Mouse (Mus musculus) forebrain, embryonic 16.5 days (tissue): ENCODE data around the gene Grk3. TPM values are rescaled to one million over a fixed set of nuclear protein-coding genes. Genes with fewer than 3 reads are reported as not detected.
A peak's percentile ranks its signal among the peaks of the same experiment; 100 is the strongest.

Source experiments
- ATAC-seq: fragments of 200-750 bp; cut with Nextera tagmentation; 2 replicates; pipeline ENCODE4 v1.8.0; 2017; ENCODE audit warnings: mild to moderate bottlenecking, moderate library complexity
- H3K27ac ChIP-seq: fragments of 300-500 bp; sonication (generic); 2 replicates; pipeline ENCODE4 v1.5.1; 2014; ENCODE audit warnings: low read length, control low read depth
- H3K27me3 ChIP-seq: fragments of 300-500 bp; sonication (generic); replicated peaks from 2 replicates; pipeline ENCODE4 v1.6.1; 2014; ENCODE audit warnings: low read length; ENCODE audit not compliant: control insufficient read depth, insufficient read depth
- H3K36me3 ChIP-seq: fragments of 300-500 bp; sonication (generic); 2 replicates; pipeline ENCODE4 v1.6.1; 2014; ENCODE audit not compliant: control insufficient read depth, insufficient read depth
- H3K4me1 ChIP-seq: fragments of 300-500 bp; sonication (generic); replicated peaks from 2 replicates; pipeline ENCODE4 v1.6.1; 2014; ENCODE audit warnings: low read length; ENCODE audit not compliant: control insufficient read depth, insufficient read depth
- H3K4me2 ChIP-seq: fragments of 300-500 bp; sonication (generic); 2 replicates; pipeline ENCODE4 v1.6.1; 2014; ENCODE audit warnings: mild to moderate bottlenecking, low read length, control low read depth
- H3K4me3 ChIP-seq: fragments of 300-500 bp; sonication (generic); replicated peaks from 2 replicates; pipeline ENCODE4 v1.5.1; 2014; ENCODE audit warnings: mild to moderate bottlenecking, low read length, control low read depth
- H3K9ac ChIP-seq: fragments of 300-500 bp; sonication (generic); replicated peaks from 2 replicates; pipeline ENCODE4 v1.6.1; 2014; ENCODE audit warnings: low read depth, low read length, control low read depth
- H3K9me3 ChIP-seq: fragments of 300-500 bp; sonication (generic); 2 replicates; pipeline ENCODE4 v1.6.1; 2016; ENCODE audit warnings: low read length; ENCODE audit not compliant: control insufficient read depth
- WGBS: fragments of 180-500 bp; shearing (Covaris S2); extraction: QIAGEN DNeasy Blood & Tissue Kit; methylation state at CpG from one replicate; pipeline ENCODE4 v1.1.7; 2014; 5-methylcytosine and 5-hydroxymethylcytosine counted together
- polyA plus RNA-seq: library from polyadenylated mRNA; unstranded; fragments of >200 nt; fragmentation: Nextera tagmentation; extraction: Ambion mirVana; gene quantifications from 2 replicates; pipeline ENCODE4 v1.2.1, GENCODE M21; 2015

Gene Grk3
- polyA plus RNA-seq, 1 experiment from 2014 or later: 25.1 TPM

DNA sequence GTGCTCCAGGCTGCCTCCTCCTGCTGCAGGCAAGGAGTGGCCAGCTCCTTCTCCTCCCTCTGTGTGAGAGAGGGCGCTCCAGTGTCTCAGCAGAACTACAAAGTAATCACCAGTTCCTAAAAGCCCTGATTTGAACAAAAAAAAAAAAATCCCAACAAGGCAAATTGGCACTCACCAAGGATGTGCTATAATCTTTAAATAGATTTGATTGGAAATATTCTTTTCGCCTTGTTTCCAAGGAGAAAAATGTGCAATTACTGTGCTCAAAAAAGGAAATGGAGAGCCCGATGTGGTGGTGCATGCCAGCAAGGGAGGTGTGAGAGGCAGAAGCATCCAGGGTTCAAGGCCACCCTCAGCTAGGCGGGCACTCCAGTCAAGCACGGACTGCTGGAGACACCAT, 83.7 kb downstream of the Grk3 start:
- peak overlapping the region; percentile 25; the same call in 1 of the 2 replicates for H3K27ac ChIP-seq
- ATAC-seq: no peak
- WGBS: 72% methylated on average over 5 of the region's 5 CpGs

DNA sequence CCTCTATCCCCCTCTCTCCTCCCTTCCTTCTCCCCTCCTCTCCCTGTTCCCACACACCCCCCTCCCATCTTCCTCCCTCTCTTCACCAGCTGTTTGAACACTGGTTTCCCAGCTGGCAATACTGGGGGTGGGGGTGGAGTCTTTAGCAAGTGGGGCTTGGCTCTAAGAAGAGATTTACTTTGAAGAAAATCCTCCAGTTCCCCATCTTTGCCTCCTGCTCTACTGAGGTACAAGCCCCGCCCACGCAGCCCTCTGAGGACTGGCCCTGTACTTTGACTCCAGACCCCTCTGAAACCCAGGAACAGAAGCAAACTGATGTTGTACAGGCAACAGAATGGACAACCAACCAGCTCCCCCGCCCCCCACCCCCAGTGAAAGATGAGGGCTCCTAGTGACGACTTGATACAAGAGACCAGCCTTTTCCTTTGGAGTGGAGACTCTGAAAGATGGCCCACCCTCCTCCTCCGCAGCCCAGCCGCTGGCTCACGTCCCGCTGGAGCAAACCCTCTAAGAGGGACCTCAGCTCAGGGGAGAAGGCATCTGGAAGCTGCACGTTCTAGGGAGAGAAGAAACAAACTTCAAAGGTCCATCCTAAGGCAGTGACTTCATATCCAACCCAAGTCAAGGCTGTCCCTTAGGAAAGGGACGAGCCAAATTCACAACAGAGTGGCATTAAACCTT, 87.2 kb downstream of the Grk3 start:
- H3K9ac ChIP-seq: no peak overlapping the region
- H3K4me3 ChIP-seq: no peak overlapping the region
- WGBS: 44% methylated on average over 10 of the region's 10 CpGs
- H3K4me2 ChIP-seq: no peak overlapping the region
- no peaks in the 10 kb centered on the region for H3K36me3 ChIP-seq
- no peak for ATAC-seq
- no peak overlapping the region for H3K27ac ChIP-seq
- H3K9me3 ChIP-seq: no peaks in the 10 kb centered on the region
- no peaks in the 10 kb centered on the region for H3K27me3 ChIP-seq
- peaks cover 5% of the 10 kb centered on the region; the same call in 1 of the 2 replicates for H3K4me1 ChIP-seq

More for the DNA sequence above, 83.7 kb downstream of the Grk3 start:
- Histone ChIP-seq H3K4me1 (peaks cover 5% of the 10 kb centered on the region; the same call in 1 of the 2 replicates), H3K36me3 (no peaks in the 10 kb centered on the region), H3K9me3 (no peaks in the 10 kb centered on the region), H3K9ac (no peak overlapping the region), H3K4me3 (no peak overlapping the region), H3K4me2 (no peak overlapping the region), H3K27me3 (no peaks in the 10 kb centered on the region)

DNA sequence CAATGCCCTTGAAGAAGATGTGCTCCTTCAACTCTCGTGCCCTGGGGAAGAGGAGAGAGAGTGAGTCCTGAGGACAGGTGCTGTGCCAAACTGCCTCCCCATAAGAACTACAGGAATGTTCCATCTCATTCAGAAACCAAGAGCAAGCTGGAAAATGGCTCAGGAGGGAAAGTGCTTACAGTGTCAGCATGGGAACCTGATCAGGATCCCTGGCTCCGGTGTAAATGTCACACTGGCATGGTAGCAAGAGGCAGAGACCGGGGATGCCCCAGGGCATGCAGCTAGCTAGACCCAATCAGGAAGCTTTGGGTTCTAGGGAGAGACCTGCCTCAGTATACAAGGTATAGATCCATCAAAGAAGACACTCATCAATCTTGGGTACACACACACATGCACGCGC, 90.2 kb downstream of the Grk3 start:
- Histone ChIP-seq H3K9ac (no peak overlapping the region), H3K9me3 (no peaks in the 10 kb centered on the region), H3K4me1 (peaks cover 3% of the 10 kb centered on the region; the same call in 1 of the 2 replicates), H3K4me2 (no peak overlapping the region), H3K27ac (no peak overlapping the region), H3K4me3 (no peak overlapping the region), H3K36me3 (no peaks in the 10 kb centered on the region), H3K27me3 (no peaks in the 10 kb centered on the region)
- 99% methylated on average over 5 of the region's 5 CpGs for WGBS
- no peak for ATAC-seq

DNA sequence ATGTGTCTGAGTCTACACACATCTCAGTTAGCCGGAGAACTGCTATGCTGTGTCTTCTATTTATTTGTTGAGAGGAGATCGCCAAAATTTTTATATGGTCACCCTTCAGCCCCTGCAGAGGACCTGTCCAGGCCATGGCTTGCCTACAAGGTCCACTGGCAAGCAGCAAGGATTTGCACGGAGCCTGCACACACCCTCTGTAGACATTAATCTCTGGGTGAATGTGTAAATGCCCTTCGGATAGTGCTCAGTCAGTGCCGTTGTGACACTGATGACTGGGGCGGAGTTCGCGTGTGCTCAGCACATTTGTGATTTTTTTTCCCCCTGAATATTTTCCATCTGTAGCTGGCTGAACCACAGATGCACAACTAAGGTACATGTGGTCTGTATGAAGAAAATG, 90.8 kb downstream of the Grk3 start:
- WGBS: 93% methylated on average over 8 of the region's 8 CpGs
- no peak overlapping the region for H3K9ac ChIP-seq
- no peak for ATAC-seq
- H3K4me1 ChIP-seq: peaks cover 3% of the 10 kb centered on the region; the same call in 1 of the 2 replicates
- no peaks in the 10 kb centered on the region for H3K36me3 ChIP-seq
- H3K4me3 ChIP-seq: no peak overlapping the region
- no peaks in the 10 kb centered on the region for H3K9me3 ChIP-seq
- H3K27ac ChIP-seq: no peak overlapping the region
- H3K27me3 ChIP-seq: no peaks in the 10 kb centered on the region
- H3K4me2 ChIP-seq: no peak overlapping the region

DNA sequence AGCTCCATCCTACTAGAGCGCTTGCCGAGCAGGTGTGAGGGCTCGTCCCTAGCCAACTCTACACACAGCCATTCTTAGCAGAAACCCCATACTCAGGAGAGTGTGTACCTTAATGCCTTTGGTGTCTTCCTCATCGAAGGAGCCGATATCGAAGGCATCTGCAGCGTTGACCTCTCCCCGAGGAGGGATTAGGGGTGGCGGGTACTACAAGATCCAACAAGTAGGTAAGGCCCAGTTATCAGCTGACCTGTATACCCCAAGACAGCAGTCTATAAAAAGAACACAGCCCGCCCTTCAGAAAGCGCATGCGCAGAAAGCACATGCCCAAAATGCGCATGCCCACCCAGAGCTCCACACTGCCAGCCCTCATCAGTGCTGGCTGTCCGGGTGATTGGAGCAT, 91.8 kb downstream of the Grk3 start:
- Histone ChIP-seq H3K4me2 (no peak overlapping the region), H3K4me1 (peaks cover 3% of the 10 kb centered on the region; the same call in 1 of the 2 replicates), H3K4me3 (no peak overlapping the region), H3K9me3 (no peaks in the 10 kb centered on the region), H3K9ac (no peak overlapping the region), H3K36me3 (no peaks in the 10 kb centered on the region), H3K27ac (no peak overlapping the region), H3K27me3 (no peaks in the 10 kb centered on the region)
- no peak for ATAC-seq
- WGBS: 96% methylated on average over 14 of the region's 14 CpGs

DNA sequence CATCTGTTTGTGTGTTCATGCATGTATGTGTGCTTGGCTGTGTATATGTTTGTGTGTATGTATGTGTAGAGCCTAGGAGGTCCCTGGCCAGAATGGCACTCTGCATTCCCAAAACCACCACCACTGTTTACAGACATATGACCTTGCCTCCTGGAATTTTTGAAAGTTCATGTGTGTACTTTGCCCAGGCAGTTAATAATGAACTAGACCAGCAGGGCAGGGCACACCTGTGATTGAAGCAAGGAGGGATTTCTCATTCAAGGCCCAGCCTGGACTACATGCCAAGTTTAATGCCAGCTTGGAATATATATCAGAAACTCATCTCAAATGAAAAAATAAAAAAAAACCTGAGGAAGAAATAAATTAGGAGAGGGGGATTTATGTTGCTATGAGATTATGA, 93.7 kb downstream of the Grk3 start:
- Histone ChIP-seq H3K36me3 (no peaks in the 10 kb centered on the region), H3K9me3 (no peaks in the 10 kb centered on the region), H3K4me2 (no peak overlapping the region), H3K9ac (no peak overlapping the region), H3K27me3 (no peaks in the 10 kb centered on the region), H3K4me3 (no peak overlapping the region), H3K4me1 (no peaks in the 10 kb centered on the region), H3K27ac (no peak overlapping the region)
- no peak for ATAC-seq

DNA sequence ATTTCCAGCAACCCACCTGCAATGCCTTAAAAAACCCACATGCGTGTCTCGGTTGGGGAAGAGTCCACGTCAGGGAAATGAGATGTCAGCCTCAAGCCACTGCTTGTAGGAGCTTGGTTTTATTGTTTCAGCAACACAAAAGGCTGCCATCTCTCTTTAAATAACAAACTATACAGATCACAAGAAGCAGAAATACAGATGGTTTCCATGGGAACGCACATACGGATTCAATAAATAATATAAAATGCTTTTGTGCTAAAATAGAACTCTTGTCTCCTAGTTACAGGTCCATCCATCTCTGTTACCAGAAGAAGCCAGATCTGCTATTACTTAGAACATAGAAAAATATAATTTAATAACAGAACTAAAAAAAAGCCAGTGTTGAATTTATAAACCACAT, 105.2 kb downstream of the Grk3 start:
- Histone ChIP-seq H3K4me1 (peaks cover 4% of the 10 kb centered on the region; the same call in 1 of the 2 replicates), H3K4me2 (no peak overlapping the region), H3K27me3 (no peaks in the 10 kb centered on the region), H3K9me3 (no peaks in the 10 kb centered on the region), H3K4me3 (no peak overlapping the region), H3K27ac (peak overlapping the region; percentile 75), H3K36me3 (no peaks in the 10 kb centered on the region), H3K9ac (no peak overlapping the region)
- 71% methylated on average over 5 of the region's 5 CpGs for WGBS
- ATAC-seq: peak; percentile 47; the same call in 1 of the 2 replicates

DNA sequence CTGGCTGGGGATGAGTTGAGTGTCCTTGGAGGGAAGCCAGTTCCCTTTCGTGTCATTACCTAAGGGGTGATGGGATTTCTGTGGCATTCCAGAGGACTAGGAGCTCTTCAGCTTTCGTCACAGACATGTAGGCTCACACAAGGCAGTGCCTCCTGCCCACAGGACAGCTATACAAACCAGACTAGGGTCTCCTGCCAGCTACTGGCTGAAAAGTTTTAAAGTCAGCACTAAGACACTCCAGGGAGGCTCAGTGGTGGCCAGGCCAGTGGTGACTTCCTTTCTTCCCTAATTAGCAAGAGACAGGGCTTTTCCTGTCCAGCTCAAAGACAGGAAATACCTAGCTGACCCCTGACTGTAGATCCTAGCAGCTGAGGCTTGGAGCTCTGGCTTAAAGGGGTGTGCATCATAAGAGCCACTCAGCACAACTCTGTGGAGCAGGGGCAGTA, 107.4 kb downstream of the Grk3 start:
- no peak for ATAC-seq
- Histone ChIP-seq H3K4me1 (peaks cover 4% of the 10 kb centered on the region; the same call in 1 of the 2 replicates), H3K27ac (no peak overlapping the region), H3K9ac (no peak overlapping the region), H3K4me2 (no peak overlapping the region), H3K4me3 (no peak overlapping the region), H3K9me3 (no peaks in the 10 kb centered on the region), H3K36me3 (no peaks in the 10 kb centered on the region), H3K27me3 (no peaks in the 10 kb centered on the region)
- 37% methylated on average over 2 of the region's 2 CpGs for WGBS

DNA sequence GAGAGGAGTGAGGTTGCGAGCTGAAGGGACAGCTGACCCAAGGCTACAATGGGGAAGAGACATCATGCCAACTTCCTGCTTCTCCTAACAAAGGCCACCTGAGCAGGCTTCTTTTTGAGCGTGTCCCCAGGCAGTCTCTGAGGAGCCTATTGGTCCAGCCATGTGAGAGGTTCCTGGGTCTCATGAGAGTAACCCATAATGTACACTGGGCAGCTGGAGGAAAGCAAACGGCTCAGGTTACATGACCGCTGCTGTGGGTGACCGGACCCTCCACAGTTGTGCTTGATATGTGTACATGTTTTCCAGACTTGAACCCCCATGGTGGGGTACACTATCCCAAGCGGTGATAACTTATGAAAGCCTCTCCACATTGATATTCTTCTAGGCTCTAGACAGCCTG, 108.1 kb downstream of the Grk3 start:
- ATAC-seq: no peak
- H3K4me3 ChIP-seq: no peak overlapping the region
- H3K4me2 ChIP-seq: no peak overlapping the region
- no peaks in the 10 kb centered on the region for H3K36me3 ChIP-seq
- peaks cover 4% of the 10 kb centered on the region; the same call in 1 of the 2 replicates for H3K4me1 ChIP-seq
- no peaks in the 10 kb centered on the region for H3K9me3 ChIP-seq
- 76% methylated on average over 6 of the region's 6 CpGs for WGBS
- H3K27me3 ChIP-seq: no peaks in the 10 kb centered on the region
- no peak overlapping the region for H3K27ac ChIP-seq
- no peak overlapping the region for H3K9ac ChIP-seq
